Mouse (Mus musculus) gastrocnemius, adult 18-20 months (tissue): ENCODE data around the gene Ncapg2. TPM values are rescaled to one million over a fixed set of nuclear protein-coding genes. Genes with fewer than 3 reads are reported as not detected.

Experiments
- DNase-seq: peaks from one replicate; pipeline ENCODE4 v3.0.0; 2021; ENCODE audit warnings: low spot score
- long read RNA-seq, 2 experiments: library from polyadenylated mRNA; stranded (forward); transcript quantifications; one replicate each; pipeline ENCODE4 v2.0.0; 2021
- total RNA-seq, 2 experiments: library from RNA; stranded (reverse); gene quantifications; 2 replicates each; pipeline ENCODE4 v1.2.3; 2021

The Ncapg2 gene
- total RNA-seq, result 1 to 10 TPM in 1 of 2 experiments, under 1 TPM in 1; 0.73 to 1.5 TPM
- long read RNA-seq, experiment 1, partial matches to known transcripts, result 2 of 2 reads
- long read RNA-seq, experiment 1, other reads (novel, unspliced or antisense), result 0 of 2 reads
- long read RNA-seq, experiment 2, result 0 reads

GRCm38 (mm10) chr12:116405045-116405835 is at the start of gene Ncapg2:
Gene Ncapg2 (plus strand): TSS chr12:116405402.
- DNase-seq, result peak; percentile 97

- no peak for DNase-seq
Observed at GRCm38 (mm10) chr12:116362091-116362490, 43.1 kb upstream of the Ncapg2 start.

GRCm38 (mm10) chr12:116366900-116367299 is 38.3 kb upstream of the Ncapg2 start:
- DNase-seq, result no peak

- no peak for DNase-seq
Observed at GRCm38 (mm10) chr12:116367346-116367745, 37.9 kb upstream of the Ncapg2 start.

- DNase-seq, result no peak
Observed at GRCm38 (mm10) chr12:116368857-116369256, 36.3 kb upstream of the Ncapg2 start.

- DNase-seq, result no peak
Observed at GRCm38 (mm10) chr12:116383101-116383500, 22.1 kb upstream of the Ncapg2 start.

GRCm38 (mm10) chr12:116383995-116384394 is 21.2 kb upstream of the Ncapg2 start:
- no peak for DNase-seq

GRCm38 (mm10) chr12:116386802-116387201 is 18.4 kb upstream of the Ncapg2 start:
- DNase-seq, result no peak

GRCm38 (mm10) chr12:116389868-116390267 is 15.3 kb upstream of the Ncapg2 start:
- DNase-seq, result no peak

GRCm38 (mm10) chr12:116394327-116394726 is 10.9 kb upstream of the Ncapg2 start:
- DNase-seq, result no peak

- no peak for DNase-seq
Observed at GRCm38 (mm10) chr12:116395312-116395711, 9.9 kb upstream of the Ncapg2 start.

- no peak for DNase-seq
Observed at GRCm38 (mm10) chr12:116396072-116396695, 9.0 kb upstream of the Ncapg2 start.

- DNase-seq, result no peak
Observed at GRCm38 (mm10) chr12:116404012-116404679, 1.1 kb upstream of the Ncapg2 start.

GRCm38 (mm10) chr12:116405836-116406155 is 594 bp downstream of the Ncapg2 start:
- no peak for DNase-seq

- DNase-seq, result no peak
Observed at GRCm38 (mm10) chr12:116407883-116408282, 2.7 kb downstream of the Ncapg2 start.

GRCm38 (mm10) chr12:116414941-116415340 is 9.7 kb downstream of the Ncapg2 start:
- no peak for DNase-seq

GRCm38 (mm10) chr12:116416514-116416913 is 11.3 kb downstream of the Ncapg2 start:
- DNase-seq, result no peak

- no peak for DNase-seq
Observed at GRCm38 (mm10) chr12:116421656-116422055, 16.5 kb downstream of the Ncapg2 start.

- no peak for DNase-seq
Observed at GRCm38 (mm10) chr12:116425392-116425791, 20.2 kb downstream of the Ncapg2 start.

GRCm38 (mm10) chr12:116433742-116434141 is 28.5 kb downstream of the Ncapg2 start:
- no peak for DNase-seq

GRCm38 (mm10) chr12:116435232-116435631 is 30.0 kb downstream of the Ncapg2 start:
- DNase-seq, result no peak

GRCm38 (mm10) chr12:116436125-116436524 is 30.9 kb downstream of the Ncapg2 start:
- no peak for DNase-seq
